Mouse (Mus musculus) spleen, adult 2 months (tissue): ENCODE data around the gene Wdr13. TPM values are rescaled to one million over a fixed set of nuclear protein-coding genes. Genes with fewer than 3 reads are reported as not detected.

Source experiments
- DNase-seq, 2 experiments: peaks; one replicate each; pipeline versions ENCODE4 v3.0.0 to v3.0.0-alpha.2; 2012 to 2021; ENCODE audit warnings: low spot score in 2 of 2, low read depth in 1 of 2
- H3K27ac ChIP-seq: fragments of 200-500 bp; 2 replicates; pipeline ENCODE4 v1.5.1; 2012; ENCODE audit warnings: low read length, inconsistent platforms; ENCODE audit not compliant: insufficient read depth
- H3K27me3 ChIP-seq: fragments of 200-500 bp; 2 replicates; pipeline ENCODE4 v1.6.1; 2012; ENCODE audit warnings: mild to moderate bottlenecking, moderate library complexity, low read length, inconsistent platforms; ENCODE audit not compliant: control insufficient read depth, insufficient read depth
- H3K36me3 ChIP-seq: fragments of 200-500 bp; 2 replicates; pipeline ENCODE4 v1.6.1; 2012; ENCODE audit warnings: mild to moderate bottlenecking, low read length, inconsistent platforms; ENCODE audit not compliant: control insufficient read depth, insufficient read depth
- H3K4me1 ChIP-seq: fragments of 200-500 bp; 2 replicates; pipeline ENCODE4 v1.6.1; 2011; ENCODE audit warnings: inconsistent platforms; ENCODE audit not compliant: control insufficient read depth, insufficient read depth, insufficient read length
- H3K4me3 ChIP-seq: fragments of 200-500 bp; 2 replicates; pipeline ENCODE4 v1.5.1; 2011; ENCODE audit warnings: mild to moderate bottlenecking, inconsistent platforms; ENCODE audit not compliant: insufficient read depth, insufficient read length; ENCODE audit errors: extremely low read depth
- CTCF ChIP-seq: fragments of 200-500 bp; IDR thresholded peaks from 2 replicates; pipeline ENCODE4 v1.5.1; 2011; ENCODE audit warnings: mild to moderate bottlenecking, inconsistent platforms; ENCODE audit not compliant: insufficient read depth, insufficient read length, insufficient replicate concordance; ENCODE audit errors: extremely low read depth
- POLR2A ChIP-seq: fragments of 200-500 bp; IDR thresholded peaks from 2 replicates; pipeline ENCODE4 v1.6.1; 2011; ENCODE audit warnings: low read depth, low read length, inconsistent platforms
- WGBS: fragments of 180-500 bp; shearing (Covaris S2); methylation state at CpG from one replicate; pipeline ENCODE4 v1.1.7; 2018; 5-methylcytosine and 5-hydroxymethylcytosine counted together
- polyA plus RNA-seq: library from polyadenylated mRNA; depleted of rRNA; stranded (reverse); fragments of >200 nt; gene quantifications from 2 replicates; pipeline ENCODE4 v1.2.3, GENCODE M21; 2012

The Wdr13 gene
- polyA plus RNA-seq, 1 experiment: 64.1 TPM

- WGBS: 90% methylated on average over 4 of the region's 4 CpGs
- H3K27ac ChIP-seq: no peak overlapping the region
- no peaks in the 10 kb centered on the region for H3K27me3 ChIP-seq
- H3K4me3 ChIP-seq: no peak overlapping the region
- H3K36me3 ChIP-seq: no peaks in the 10 kb centered on the region
- no peak for TF ChIP-seq POLR2A
- TF ChIP-seq CTCF: no peak
- no peak for DNase-seq
- no peaks in the 10 kb centered on the region for H3K4me1 ChIP-seq
Measured at GRCm38 (mm10) chrX:8164471-8164870, 31.8 kb upstream of the Wdr13 start.

DNA sequence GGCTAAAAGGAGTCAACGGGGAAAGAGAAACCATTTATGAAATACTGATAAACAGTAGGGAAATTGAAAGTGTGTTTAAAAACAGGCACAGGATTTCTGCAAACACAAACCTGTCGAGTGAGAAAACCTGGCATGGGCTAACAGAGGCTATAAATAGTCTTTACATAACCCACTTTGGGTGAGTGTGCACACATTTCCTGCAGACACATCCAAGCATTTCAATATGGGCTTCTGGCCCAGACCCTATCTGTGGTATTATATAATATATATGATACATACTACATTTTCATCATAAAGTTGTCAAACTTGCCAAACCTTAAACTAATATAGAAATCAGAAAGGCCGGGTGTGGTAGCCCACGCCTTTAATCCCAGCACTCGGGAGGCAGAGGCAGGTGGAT, 30.4 kb upstream of the Wdr13 start:
- 65% methylated on average over 5 of the region's 5 CpGs for WGBS
- Histone ChIP-seq H3K27ac (no peak overlapping the region), H3K27me3 (no peaks in the 10 kb centered on the region), H3K4me1 (no peaks in the 10 kb centered on the region), H3K4me3 (no peak overlapping the region), H3K36me3 (no peaks in the 10 kb centered on the region; the same call in 1 of the 2 replicates)
- DNase-seq: no peak
- no peak for TF ChIP-seq CTCF

DNA sequence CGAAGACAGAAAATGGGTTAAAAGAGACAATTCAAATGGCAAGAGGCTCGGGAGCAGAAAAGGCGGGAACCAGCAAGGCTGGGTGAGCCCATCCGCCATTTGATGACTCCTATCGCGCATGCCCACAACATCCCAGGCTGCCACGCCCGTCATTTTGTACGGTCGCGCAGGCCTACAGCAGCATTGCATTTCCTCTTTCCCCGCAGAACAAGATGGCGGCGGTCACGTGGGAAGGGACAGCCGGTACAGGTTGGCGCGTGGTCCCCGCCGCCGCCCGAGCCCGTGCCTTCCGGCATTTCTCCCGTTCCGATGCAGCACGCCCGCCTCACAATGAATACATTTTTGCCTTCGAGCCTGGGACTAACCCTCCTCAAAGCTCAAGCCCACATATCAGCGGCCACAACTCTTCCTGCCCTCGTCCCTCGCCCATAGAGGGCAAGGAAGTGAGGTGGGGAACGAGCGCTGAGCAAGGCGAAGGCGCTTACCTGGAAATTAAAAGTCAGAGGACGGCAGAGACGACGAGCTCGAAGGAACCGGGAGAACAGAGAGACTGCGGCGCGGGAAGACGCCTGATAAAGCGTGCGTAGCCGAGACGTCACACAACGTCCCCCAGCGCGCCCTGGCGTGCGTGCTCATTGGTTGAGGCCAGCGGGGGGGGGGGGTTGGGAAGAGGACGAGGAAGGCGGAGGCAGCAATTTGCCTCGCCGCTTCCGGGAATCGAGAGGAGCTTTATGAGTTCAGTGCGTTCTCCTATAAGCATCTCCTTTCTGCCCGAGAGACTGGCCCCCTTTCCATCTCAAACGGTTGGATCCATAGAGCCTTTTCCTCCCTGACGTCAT, 12.7 kb upstream of the Wdr13 start, which contains the start of gene Rbm3:
Rbm3 (minus strand) TSS at position 728 of the 839 bp plus-strand sequence.
- Histone ChIP-seq H3K36me3 (peaks cover 14% of the 10 kb centered on the region), H3K4me3 (peak within 1 kb of the TSS; percentile 88), H3K27ac (peak within 1 kb of the TSS; percentile 99), H3K4me1 (peaks cover 2% of the 10 kb centered on the region; the same call in 1 of the 2 replicates), H3K27me3 (no peaks in the 10 kb centered on the region)
- 35% methylated on average over 65 of the region's 65 CpGs for WGBS
- peak; percentile 25 for TF ChIP-seq POLR2A
- TF ChIP-seq CTCF: no peak
- peak; percentile 82 to 84 for DNase-seq

DNA sequence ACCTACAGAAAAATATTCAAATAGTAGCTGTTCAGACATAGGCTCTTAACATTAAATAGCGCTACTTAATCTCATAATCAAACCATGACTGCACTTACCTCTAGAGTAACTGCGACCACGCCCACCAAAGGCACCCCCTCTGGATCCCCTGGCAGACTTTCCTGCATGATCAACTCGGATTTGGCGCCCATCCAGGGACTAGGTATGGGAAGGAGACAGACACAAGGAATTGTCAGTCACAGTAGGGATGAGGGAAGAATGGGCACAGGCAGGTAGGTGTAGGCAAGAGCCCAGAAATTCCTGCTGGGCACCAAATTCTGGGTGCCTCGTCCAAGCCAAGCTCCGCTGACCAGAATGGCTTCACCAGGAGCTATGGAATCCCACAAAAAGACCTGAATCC, 11.1 kb upstream of the Wdr13 start:
- H3K27me3 ChIP-seq: no peaks in the 10 kb centered on the region
- no peak for TF ChIP-seq CTCF
- TF ChIP-seq POLR2A: no peak
- no peak overlapping the region for H3K4me3 ChIP-seq
- DNase-seq: no peak
- H3K36me3 ChIP-seq: peaks cover 15% of the 10 kb centered on the region
- H3K4me1 ChIP-seq: peaks cover 2% of the 10 kb centered on the region; the same call in 1 of the 2 replicates
- no peak overlapping the region for H3K27ac ChIP-seq
- 71% methylated on average over 7 of the region's 7 CpGs for WGBS

DNA sequence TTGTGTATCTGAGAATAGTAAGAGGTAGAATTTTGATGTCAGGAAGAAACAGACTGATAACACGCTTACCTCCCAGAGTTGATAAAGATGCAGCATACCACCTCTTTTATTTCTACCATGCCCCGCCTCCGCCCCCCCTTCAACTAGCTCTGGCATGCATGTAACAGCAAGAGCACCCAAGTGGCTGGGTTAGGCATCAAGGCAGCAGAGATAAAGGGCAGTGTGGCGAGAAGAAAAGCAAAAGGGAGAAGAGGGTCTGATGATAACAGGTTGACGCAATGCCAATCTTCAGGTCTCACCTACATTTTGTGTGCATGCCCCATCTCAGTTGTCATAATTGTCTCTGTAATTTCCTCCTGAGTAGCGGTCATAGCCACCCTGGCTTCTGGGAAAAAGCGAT, 10.3 kb upstream of the Wdr13 start:
- Histone ChIP-seq H3K27me3 (no peaks in the 10 kb centered on the region), H3K27ac (no peak overlapping the region), H3K4me3 (no peak overlapping the region), H3K36me3 (peaks cover 17% of the 10 kb centered on the region), H3K4me1 (peaks cover 2% of the 10 kb centered on the region; the same call in 1 of the 2 replicates)
- TF ChIP-seq CTCF (no peak), POLR2A (no peak)
- 83% methylated on average over 7 of the region's 7 CpGs for WGBS
- no peak for DNase-seq

DNA sequence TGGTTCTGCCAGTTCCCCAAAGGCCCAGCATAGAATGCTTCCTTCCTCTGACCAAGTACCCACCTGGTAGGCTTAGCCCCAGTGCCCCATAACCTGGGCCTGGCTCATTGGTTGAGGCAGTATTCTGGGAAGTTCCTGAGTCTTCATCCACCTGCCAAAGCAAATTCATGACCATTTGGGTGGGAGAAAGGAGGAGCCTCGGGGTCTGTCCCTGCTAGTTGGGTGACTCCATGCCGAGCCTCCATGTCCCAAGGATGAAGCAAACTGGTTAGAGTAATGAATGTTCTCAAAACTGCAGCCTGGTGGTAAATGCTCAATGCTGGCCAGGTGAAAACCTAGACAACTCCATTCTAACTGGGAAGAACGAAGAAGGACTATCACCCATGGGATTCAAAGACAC, 8.4 kb upstream of the Wdr13 start:
- Histone ChIP-seq H3K27ac (no peak overlapping the region), H3K4me3 (no peak overlapping the region), H3K36me3 (peaks cover 17% of the 10 kb centered on the region), H3K27me3 (no peaks in the 10 kb centered on the region), H3K4me1 (peaks cover 2% of the 10 kb centered on the region; the same call in 1 of the 2 replicates)
- TF ChIP-seq POLR2A (no peak), CTCF (no peak)
- no peak for DNase-seq
- WGBS: 67% methylated on average over 3 of the region's 3 CpGs

DNA sequence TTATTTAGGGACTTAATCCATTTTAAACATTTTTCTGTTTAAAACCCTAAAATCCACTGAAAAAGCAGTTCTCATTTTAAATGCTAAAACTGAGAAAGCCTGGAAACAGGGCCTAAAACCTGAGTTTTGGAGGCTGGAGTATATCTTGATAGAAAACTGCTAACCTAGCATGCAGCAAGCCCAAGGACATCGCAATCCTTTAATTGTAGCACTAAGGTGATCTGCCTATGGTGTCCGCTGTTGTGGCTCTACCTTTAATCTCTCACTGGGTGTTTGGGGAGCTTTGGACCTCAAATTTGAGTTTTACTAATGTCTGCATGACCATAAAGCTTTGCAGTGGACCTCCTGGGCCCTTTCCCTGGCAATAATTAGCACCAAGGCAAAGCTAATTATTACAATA, 7.8 kb upstream of the Wdr13 start:
- Histone ChIP-seq H3K36me3 (peaks cover 17% of the 10 kb centered on the region), H3K27ac (no peak overlapping the region), H3K4me1 (peaks cover 2% of the 10 kb centered on the region; the same call in 1 of the 2 replicates), H3K4me3 (no peak overlapping the region), H3K27me3 (no peaks in the 10 kb centered on the region)
- TF ChIP-seq POLR2A (no peak), CTCF (no peak)
- WGBS: 90% methylated on average over 2 of the region's 2 CpGs
- no peak for DNase-seq
